Mouse (Mus musculus) intestine, embryonic 14.5 days (tissue): ENCODE measurements around the gene Gm20671. TPM values are rescaled to one million over a fixed set of nuclear protein-coding genes. Genes with fewer than 3 reads are reported as not detected.

Source experiments
- ATAC-seq: fragments of 200-750 bp; cut with Nextera tagmentation; replicated peaks from 2 replicates; pipeline ENCODE4 v1.8.0; 2017; ENCODE audit warnings: low read depth, moderate number of reproducible peaks, moderate TSS enrichment, moderate library complexity; ENCODE audit not compliant: low FRiP score, low TSS enrichment
- DNase-seq: peaks from one replicate; pipeline ENCODE4 v3.0.0-alpha.2; 2018; ENCODE audit warnings: low spot score
- H3K27ac ChIP-seq: fragments of 300-500 bp; sonication (generic); 2 replicates; pipeline ENCODE4 v1.5.1; 2014; ENCODE audit warnings: low read depth, mild to moderate bottlenecking, control low read depth
- H3K27me3 ChIP-seq: fragments of 300-500 bp; sonication (generic); replicated peaks from 2 replicates; pipeline ENCODE4 v1.6.1; 2014; ENCODE audit warnings: low read length, control low read depth; ENCODE audit not compliant: control insufficient read depth, insufficient read depth
- H3K36me3 ChIP-seq: fragments of 300-500 bp; sonication (generic); 2 replicates; pipeline ENCODE4 v1.6.1; 2014; ENCODE audit warnings: low read length, control low read depth; ENCODE audit not compliant: control insufficient read depth, insufficient read depth
- H3K4me1 ChIP-seq: fragments of 300-500 bp; sonication (generic); replicated peaks from 2 replicates; pipeline ENCODE4 v1.6.1; 2014; ENCODE audit warnings: low read length, control low read depth, mixed read lengths; ENCODE audit not compliant: control insufficient read depth, insufficient read depth
- H3K4me2 ChIP-seq: fragments of 300-500 bp; sonication (generic); 2 replicates; pipeline ENCODE4 v1.6.1; 2014; ENCODE audit warnings: low read length
- H3K4me3 ChIP-seq: fragments of 300-500 bp; sonication (generic); 2 replicates; pipeline ENCODE4 v1.5.1; 2014; ENCODE audit warnings: low read depth, low read length, control low read depth, mixed read lengths
- H3K9ac ChIP-seq: fragments of 300-500 bp; sonication (generic); 2 replicates; pipeline ENCODE4 v1.6.1; 2014; ENCODE audit warnings: mild to moderate bottlenecking, low read length
- H3K9me3 ChIP-seq: fragments of 300-500 bp; sonication (generic); 2 replicates; pipeline ENCODE4 v1.6.1; 2016; ENCODE audit warnings: low read length, control low read depth; ENCODE audit not compliant: control insufficient read depth
- WGBS: fragments of 180-500 bp; shearing (Covaris S2); extraction: QIAGEN DNeasy Blood & Tissue Kit; methylation state at CpG from one replicate; pipeline ENCODE4 v1.1.7; 2014; 5-methylcytosine and 5-hydroxymethylcytosine counted together
- polyA plus RNA-seq: library from polyadenylated mRNA; unstranded; fragments of >200 nt; fragmentation: Nextera tagmentation; extraction: Ambion mirVana; gene quantifications from 2 replicates; pipeline ENCODE4 v1.2.1, GENCODE M21; 2014

The Gm20671 gene
- polyA plus RNA-seq, 1 experiment from 2014 or later: not detected

DNA sequence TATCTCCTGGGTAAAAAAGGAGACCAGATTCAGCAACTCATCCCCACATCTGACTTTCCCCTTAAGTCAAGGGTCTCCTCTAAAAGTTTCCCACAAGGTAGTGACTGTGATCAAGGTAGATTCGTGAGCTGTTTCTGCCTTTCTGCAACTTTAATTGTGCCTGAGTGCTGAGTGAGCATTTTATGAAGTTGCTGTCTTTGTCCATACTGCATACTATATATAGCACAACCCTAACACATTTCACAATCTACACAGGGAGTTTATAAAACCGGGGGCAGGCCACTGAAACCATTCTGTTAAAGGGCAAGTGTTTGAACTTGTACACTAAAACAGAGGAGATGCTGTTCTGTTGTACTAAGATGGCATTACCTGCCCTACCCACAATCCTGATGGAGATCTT is 133.5 kb downstream of the Gm20671 start:
- ATAC-seq (no peak), DNase-seq (no peak)
- Histone ChIP-seq H3K9ac (no peak overlapping the region), H3K4me1 (no peaks in the 10 kb centered on the region), H3K9me3 (no peaks in the 10 kb centered on the region), H3K36me3 (peaks cover under 1% of the 10 kb centered on the region; the same call in 1 of the 2 replicates), H3K27ac (no peak overlapping the region), H3K4me2 (no peak overlapping the region), H3K27me3 (no peaks in the 10 kb centered on the region), H3K4me3 (no peak overlapping the region)
- 52% methylated on average over 2 of the region's 2 CpGs for WGBS

Other genes with a start within 250 kb of the Gm20671 start
- 37.2 and 42.3 TPM in 2 replicates for gene Yes1, start 215.9 kb downstream of the Gm20671 start, polyA plus RNA-seq
- 93.8 and 96.4 TPM in 2 replicates for gene Pisd, start 41.5 kb downstream of the Gm20671 start, polyA plus RNA-seq
- gene Prr14l, start 27.1 kb upstream of the Gm20671 start, polyA plus RNA-seq: 17.2 and 22.1 TPM in 2 replicates
- 23.2 and 24.6 TPM in 2 replicates for gene Depdc5, start 36.6 kb upstream of the Gm20671 start, polyA plus RNA-seq
- gene Ywhah, start 191.7 kb upstream of the Gm20671 start, polyA plus RNA-seq: 419 and 446 TPM in 2 replicates